Mouse (Mus musculus) R1 (cell line): ENCODE measurements around the gene Fam229b.

ENCODE experiments used
- DNase-seq: peaks from one replicate; pipeline ENCODE4 v3.0.0-alpha.2; 2018; ENCODE audit warnings: low read depth, low spot score

Fam229b gene

DNA sequence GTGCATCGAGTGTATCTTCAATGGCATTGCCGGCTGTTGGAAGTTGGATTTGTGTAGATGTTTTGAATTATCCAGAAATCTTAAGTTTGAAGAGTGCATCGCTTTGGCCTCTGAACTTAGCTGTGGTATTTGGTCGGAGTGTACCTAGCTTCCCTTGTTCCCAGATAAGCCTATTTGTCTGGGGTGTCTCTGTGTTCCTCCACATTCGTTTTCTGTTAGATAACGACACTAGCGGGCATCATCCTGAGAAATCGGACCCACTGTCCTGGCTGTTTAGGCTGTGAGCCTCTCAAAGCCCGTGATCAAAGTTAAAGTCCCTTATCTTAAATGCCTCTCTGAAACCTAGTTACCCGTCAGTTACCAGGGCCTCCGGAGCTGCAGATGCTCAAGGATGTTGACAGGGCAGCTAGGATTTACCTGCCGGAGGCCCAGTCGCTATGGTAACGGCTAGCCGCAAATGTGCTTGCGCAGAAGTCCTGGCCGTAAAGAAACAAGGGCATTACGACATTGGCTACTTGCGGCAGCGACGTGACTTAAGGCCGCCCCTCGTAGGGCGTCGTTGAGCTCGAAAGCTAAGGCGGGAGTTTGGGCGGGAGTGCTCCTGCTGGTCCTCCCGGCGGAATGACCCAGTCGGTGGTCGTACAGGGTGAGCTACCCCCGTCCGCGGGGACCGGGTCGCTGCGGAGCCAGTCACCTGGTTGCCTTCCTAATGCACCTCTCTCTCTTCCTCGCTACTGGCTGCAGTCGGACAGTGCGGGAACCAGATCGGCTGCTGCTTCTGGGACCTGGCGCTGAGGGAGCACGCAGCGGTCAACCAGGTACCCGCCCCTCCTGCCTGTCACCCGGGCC lies at the start of gene Fam229b, which contains the start of gene Tube1:
Gene Fam229b (minus strand): TSS at position 453 of the 849 bp plus-strand sequence.
Gene Tube1 (plus strand): TSS at position 515 of the 849 bp plus-strand sequence.
- peak; percentile 98 for DNase-seq

DNA sequence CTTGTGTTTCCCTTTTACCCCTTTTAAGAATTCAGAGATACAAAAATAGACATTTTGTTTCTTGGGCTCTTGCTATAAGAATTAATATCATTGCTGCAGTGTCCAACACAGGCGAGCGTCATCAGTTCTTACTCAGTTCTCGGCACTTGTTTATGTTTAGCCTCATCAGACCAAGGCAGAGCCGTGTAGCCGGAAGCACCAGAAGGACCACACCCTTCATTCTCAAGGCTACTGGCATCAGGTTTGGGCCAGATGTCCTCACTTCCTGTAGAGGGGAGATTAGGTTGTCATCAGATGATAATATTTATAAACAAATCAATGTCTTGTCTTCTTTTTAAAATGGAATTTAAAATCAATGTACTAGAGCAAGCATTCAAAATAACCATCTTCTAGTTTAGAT lies 43.3 kb upstream of the Fam229b start:
- DNase-seq = no peak

DNA sequence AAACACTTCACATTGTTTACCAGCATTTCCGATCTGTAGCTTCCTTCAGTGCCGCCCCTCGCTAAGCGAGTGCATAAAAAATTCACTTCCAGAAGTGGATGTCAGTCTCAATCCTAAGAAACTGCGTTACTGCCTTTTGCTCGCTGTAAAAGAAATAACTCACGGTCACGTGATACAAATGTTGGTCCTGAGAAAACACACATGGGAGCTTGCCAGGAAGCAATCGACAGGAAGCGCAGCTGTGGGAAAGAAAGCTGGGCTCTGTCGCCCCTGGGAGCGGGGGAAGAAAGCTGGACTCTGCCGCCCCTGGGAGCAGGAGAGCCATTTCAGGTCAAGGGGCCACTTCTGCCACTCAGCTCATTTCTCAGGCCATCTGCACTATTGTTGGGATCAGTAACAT lies 39.4 kb upstream of the Fam229b start:
- no peak for DNase-seq

DNA sequence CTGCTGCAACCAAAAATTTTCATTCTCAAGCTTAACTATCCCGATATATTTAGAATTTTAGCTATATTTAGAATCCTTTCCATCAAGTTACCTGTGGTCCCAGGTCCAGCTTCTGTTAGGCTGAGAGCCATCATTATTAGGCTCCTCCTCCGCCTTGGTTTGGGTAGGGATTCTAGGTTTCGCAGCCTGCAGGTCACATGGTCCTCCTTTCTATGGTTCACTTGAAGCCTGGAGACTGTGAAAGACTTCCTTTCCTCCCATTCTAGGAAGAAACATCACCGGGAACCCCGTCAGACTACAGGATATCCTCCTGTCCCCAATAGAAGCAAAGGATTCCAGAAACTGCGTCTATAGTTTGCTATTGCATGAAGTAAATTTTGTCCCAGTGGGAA lies 38.8 kb upstream of the Fam229b start:
- DNase-seq = no peak

DNA sequence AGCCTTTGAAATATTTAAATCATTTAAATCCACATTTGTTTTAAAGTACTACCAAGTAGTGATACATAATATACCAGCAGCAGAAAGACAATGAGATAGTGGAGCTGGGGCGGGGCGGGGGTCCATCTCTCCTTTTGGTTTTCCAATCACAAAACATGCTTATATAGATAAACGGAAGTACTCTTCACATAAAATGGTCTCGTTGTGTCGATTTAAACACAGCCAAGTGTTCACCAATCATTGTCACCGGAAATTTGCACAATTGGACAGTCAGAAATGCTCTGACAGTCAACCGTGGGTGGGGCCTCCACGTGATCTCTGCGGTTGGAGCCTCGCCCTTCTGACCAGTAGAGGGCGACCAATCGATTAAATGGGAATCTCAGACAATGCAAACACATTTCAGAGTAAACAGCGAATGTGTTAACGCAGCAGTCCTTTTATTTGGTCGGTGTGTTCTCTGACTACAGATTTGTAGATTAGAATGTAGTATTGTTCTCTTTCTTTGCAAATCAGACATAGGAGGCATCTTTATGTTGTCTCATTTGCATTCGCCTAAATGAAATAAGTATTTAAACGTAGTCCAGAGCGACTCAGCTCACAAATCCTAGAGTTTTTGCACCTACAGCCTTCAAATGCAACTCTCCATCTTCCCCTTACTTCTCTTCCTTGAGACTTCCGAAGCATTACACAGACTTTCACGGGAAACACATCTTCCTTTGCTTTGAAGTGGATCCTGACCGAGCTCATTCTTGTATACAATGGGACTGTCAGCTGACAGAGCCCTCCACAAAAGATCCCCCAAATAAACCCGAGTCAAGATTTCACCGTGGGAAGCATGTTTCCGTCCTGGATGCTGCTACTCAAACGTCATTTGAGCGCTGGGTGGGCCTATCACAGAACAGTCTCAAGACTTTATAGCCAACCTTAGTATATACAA lies 38.2 kb upstream of the Fam229b start:
- peak; percentile 90 for DNase-seq

DNA sequence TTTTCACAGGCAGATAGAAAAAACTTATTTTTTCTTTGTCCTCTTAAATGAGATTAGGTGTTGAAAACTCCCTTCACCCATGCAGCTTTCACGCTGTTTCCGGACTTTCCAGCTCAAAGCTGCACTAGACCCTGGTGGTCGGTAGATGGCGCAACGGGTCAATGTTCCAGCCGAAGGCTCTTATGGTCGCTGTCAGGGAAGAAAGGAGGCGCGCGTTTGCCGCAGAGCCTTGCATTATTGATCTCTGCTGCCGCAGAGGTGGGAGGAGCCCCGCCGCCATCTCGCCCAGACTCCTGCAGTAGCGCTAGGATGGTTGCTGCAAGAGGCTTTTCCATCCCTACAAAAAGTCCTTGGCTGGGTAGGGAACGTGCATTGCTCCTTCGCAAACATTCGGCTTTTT lies 37.4 kb upstream of the Fam229b start:
- peak; percentile 92 for DNase-seq

DNA sequence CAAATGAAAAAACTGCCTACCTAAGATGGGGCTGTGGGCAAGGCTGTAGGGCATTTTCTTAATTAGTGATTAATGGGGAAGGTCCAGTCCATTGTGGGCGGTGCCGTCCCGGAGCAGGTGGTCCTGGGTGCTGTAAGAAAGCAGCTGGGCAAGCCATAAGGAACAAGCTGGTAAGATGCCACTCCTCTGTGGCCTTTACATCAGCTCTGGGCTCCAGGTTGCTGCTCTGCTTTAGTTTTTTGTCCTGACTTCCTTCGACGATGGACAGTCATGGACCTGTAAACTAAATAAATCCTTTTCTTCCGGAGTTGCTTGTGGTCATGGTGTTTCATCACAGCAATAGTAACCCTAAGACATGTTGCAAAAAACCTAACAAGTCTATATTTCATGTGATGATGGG lies 37.0 kb upstream of the Fam229b start:
- DNase-seq = no peak

DNA sequence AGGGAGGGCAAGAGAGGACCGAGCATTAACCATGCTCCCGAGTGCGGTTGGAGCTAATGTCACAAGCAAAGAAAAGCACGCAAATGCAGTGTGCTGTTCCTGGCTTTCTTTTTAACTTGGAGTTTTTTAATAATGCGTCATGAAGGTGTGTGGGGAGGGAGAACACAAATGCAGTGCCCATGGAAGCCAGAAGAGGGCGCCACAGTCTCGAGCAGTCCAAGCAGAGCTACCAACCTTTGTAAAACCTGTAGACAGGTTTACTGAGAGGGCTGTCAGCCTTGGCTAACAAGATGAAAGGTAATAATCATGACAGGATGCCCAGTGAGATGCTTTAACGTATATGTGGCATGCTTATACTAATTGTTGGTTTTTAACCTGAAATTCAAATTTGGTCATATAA lies 36.5 kb upstream of the Fam229b start:
- peak; percentile 74 for DNase-seq

DNA sequence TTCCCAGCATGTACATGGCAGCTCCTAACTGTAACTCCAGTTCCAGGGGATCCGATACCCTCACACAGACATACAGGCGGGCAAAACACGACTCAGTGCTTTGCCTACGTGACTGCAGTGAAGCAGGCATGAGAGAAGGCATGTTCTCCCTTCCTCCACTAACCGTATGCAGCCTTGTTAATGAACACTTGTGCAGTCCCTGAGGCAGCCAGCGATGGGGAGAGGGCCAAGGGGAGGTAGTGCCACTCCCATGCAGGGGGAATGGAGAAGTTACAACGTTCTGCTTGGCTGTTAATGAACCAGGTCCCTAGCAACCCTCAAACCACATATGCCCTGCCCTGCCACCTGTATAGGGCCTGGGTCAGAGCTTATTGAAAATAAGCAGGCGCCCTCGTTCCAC lies 35.9 kb upstream of the Fam229b start:
- no peak for DNase-seq

DNA sequence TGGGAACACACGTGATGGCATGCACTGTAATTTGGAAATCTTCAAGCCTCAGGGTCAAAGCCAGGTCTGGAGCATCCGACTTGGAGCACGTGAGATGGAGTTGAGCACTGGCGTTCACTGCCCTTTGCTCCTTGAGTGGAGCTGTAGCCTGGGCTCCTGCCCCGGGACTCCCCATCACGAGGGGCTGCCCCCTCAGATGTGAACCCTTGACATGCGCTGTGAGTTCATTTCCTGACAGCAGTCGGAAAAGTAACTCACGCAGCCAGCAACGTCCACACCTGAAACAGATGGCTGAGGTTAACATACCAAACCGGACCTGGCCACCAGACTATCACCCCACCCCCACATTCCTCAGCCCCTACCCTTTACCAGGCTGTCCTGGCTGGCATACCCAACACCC lies 33.9 kb upstream of the Fam229b start:
- DNase-seq = no peak

DNA sequence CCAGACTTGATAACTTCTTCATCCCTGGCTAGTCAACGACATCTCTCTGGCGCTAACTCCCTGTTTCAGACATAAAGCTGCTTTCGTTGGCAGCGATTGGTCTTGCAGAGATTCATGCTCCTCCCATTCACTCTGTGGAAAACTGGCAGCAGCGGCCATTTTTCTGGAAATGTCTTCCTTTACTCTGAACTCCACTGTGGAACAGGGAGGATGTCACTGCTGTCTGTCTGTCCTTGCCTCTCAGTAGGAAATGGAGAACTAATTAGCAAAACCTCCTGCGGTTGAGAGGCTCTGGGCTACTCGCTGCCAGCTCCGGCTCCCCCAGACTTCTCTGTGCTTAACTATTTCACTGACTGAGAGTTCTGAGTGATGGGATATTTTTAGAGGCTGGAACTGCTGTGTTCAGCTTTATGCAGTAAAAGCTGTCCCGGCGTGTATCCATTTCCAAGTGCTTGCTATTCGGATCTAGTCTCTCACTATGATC lies 32.0 kb upstream of the Fam229b start:
- DNase-seq = peak; percentile 49

DNA sequence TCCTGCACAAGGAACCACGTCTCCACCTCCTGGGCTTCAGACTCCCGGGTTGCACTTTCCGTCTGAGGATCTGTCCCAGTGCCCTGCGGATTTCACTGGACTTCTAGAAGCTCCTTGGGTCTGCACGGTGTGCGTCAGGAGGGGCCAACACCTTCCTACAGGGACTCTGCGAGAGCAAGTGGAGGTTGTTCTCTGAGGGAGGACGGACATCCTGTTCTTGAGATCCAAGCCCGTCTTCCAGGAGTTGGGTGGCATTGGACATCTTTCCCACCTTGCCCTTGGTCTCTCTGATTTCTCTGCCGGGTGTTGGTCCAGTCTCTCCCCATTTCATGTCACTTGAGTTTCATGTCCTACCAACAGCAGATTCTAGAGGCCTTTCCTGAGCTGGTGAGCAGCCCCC lies 30.0 kb upstream of the Fam229b start, which contains the start of gene Ccn6:
Gene Ccn6 (minus strand): TSS at position 101 of the 400 bp plus-strand sequence.
- no peak for DNase-seq

DNA sequence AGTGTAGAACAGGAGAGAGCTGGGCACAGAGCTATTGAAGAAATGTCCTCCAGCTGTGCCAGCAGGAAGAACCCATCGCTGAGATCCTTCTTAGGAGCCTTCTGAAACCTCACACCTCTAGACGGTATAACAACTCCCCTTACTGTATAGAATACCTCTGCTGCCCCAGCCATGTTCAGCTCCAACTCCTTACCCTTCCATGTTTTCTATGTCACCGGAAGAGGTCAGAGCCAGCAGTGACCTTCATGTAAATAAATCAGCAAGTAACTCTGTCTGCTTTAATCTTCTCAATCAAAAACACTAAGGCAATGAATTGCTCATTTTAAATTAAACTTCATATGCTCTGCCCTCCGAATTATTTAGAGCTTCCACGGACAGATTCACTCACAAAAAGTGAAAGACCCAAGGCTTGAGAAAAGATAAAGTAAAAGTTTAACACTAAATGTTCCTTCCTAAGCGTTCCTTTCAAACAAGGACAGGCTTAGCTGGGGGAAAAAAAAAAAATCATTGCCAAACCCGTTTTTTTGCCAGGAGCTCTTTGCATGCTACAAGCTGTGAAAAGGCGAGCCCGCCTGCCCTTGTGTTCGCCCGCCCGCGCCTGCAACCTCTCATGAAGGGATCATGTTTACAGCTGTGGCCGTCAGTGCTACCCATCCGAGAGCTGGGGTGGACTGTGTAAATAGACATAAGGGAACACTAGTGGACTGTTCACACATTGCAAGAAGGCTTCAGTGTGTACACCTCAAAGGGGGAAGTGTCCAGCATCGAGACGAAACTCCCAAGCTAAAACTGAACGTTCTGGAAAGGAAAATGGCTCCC lies 29.2 kb upstream of the Fam229b start:
- DNase-seq = peak; percentile 19

DNA sequence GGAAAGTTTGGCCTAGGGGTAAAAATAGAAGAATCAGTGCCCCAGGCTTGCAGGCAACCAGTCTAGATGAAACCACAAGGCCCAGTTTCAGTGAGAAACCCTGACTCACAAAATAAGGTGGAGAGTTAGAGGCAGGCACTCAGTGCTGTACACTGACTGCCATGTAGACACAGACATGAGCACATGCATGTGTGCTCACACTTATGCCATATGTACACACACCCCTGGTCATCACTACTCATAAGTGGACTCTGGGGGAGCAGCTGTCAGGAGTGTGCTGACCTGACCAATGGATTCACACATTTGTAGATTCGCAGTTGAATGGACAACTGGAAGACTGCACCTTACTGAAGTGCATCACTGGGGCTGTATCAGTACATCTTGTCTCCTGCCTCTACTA lies 27.7 kb upstream of the Fam229b start:
- no peak for DNase-seq

DNA sequence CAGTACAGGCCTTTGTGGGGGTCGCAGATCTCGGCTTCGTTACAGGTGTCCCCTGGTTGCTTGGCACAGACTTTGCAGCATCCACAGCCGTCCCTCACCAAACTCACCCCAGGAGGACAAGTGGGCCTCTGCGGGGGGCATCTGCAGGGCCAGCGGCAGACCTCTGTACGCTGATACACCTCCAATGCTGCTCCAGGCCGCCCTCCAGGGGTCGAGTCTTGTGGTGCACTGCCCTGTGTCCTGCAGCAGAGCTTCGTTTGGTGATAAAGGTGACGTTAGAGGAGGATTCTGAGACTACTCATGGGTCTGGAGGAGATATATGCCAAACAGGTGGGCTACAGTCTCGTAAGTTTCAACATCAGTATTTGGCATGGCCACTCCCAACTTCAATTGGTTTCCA lies 24.6 kb upstream of the Fam229b start:
- DNase-seq = peak; percentile 46

DNA sequence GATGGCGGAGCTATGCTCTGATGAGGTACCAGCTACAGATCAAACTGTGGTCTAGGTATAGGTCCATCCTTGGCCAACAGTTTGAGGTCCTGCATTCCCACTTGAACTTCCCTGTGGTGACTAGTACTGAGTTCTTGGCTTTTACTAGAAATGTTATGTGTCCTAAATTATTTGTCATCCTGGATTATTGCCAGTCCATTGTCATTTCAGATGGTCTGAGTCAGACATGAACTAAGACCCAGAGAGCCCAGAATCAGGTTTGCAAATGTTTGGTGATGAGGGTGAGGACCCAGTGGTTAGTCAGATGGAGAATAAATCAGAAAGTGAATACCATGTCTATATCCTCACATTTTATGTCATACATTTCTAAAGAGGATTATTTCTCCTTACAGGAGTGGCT lies 23.6 kb upstream of the Fam229b start:
- DNase-seq = no peak

DNA sequence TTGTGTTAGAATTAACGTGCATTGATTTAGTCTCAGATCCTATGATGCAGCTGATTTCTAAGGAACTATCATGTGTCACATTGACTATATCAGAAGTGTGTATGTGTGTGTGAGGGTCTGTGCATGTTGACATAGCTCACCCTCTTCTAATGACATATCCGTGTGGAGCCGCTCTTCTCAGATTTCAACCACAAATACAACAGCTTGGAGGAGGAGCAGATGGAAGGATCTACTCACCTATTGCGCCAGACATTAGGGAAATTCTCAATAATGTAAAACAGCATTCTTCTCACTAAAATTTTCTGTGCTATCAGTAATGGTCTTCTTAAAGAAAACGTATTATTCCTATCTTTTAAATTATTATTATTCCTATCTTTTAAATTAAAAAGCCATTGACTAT lies 23.0 kb upstream of the Fam229b start:
- DNase-seq = no peak

DNA sequence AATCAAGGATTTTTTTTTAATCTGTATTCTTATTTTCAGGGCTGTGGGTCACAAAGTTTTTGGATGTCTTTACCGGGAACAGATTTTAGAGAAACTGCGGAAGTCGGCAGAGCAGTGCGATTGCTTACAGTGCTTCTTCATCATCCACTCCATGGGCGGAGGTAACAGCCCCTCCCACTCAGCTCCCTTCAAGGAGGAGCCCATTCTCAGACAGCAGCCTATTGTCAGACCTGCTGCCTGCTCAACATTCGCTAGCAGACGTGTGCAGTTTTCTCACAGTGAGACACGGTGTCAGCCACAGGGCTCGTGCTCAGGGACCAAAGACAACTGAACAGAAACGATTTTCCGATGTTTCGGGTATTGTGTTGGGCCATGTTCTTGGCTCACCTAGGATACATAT lies 8.5 kb upstream of the Fam229b start:
- peak; percentile 75 for DNase-seq

DNA sequence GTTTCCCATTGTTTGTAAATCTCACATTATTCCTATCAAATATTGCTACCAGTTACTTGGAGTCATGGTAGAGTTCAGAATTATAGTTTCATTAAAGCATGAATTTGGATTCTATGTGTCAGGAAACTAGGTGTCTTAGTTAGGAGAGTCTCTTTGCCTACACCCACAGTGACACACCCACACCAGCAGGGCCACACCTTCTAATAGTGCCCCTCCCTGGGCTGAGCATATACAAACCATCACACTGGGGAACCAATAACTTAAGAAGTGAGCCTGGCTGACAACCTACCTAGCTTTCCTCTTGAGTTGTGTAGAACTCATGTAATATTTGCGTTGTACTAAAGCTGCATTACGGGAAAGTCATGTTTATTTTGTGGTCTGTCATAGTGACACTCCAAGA lies 7.7 kb upstream of the Fam229b start:
- no peak for DNase-seq

DNA sequence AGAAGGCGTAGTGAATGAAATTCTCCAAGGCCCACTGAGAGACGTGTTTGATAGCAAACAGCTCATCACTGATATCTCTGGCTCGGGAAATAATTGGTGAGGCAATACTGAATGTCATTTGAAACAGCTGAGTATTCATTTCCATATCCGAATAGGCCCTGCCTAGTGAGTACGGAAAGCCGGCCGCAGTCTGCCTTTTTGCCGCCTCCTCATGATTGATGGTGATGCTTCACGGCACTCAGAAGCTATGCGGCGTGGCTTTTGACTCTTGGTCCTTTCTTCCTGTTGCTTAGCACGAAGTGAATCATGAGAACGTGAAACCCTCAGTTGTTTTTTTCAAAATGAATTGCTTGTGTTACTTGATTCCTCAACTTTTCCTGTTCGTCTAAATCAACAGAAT lies 7.1 kb upstream of the Fam229b start:
- DNase-seq = no peak

DNA sequence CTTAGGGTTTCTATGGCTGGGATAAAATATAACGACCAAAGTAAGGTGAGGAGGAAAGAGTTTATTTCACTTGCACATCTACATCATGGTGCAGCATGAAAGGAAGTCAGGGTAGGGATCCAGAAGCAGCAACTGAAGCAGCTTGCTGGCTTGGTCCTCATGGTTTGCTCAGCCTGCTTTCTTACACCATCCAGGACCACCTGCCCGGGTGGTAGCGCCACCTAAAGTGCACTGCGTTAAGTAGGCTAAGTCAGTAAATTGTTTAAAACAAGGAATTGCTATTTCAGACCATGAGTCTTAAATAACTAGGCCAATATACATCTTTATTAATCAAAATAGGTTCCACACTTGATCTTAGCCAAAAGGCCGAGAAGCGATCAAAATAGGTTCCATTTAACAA lies 5.0 kb upstream of the Fam229b start:
- DNase-seq = no peak
